Mouse (Mus musculus): Measurements from ENCODE around the gene Glod4.

DNA sequence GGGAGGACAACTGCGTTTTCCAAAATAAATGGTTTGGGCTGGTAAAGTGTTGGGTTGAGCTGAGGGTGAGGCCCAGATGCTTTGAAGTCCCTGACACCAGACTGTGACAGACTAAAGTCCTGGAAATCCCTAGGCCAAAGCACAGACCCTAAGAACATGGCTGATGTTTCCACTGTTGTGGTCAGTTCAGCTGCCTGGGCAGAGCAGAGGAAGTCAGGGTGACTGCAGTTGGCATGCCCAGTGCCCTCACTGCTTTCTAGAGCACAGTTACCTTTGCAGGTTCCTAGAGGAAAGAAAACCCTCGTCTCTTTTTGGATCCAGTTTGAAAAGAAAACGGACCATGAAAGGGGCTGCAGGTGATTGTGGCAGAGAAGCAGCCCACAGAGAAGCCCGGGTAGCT is 13.9 kb upstream of the Glod4 start:
- TF ChIP-seq POLR2A (IDR thresholded peaks at IDR 0.05; ENCODE audit: insufficient read length, low read depth) (no peak), MYOG (IDR thresholded peaks at IDR 0.05; ENCODE audit: control insufficient read depth in 1 of 3, insufficient read depth in 1 of 3, insufficient read length in 2 of 3, low read depth in 2 of 3) (peak; percentile 55 to 79 (median 71)), POLR2AphosphoS2 (IDR thresholded peaks at IDR 0.05; ENCODE audit: insufficient read length, low read depth) (no peak), USF1 (IDR thresholded peaks at IDR 0.05; ENCODE audit: low read depth) (no peak), TCF12 (IDR thresholded peaks at IDR 0.05; ENCODE audit: insufficient read depth, poor library complexity, severe bottlenecking) (peak; percentile 4)

Data from myocyte (in vitro differentiated cells).